Mouse (Mus musculus): ENCODE data around the gene Nktr. TPM values are rescaled to one million over a fixed set of nuclear protein-coding genes. Genes with fewer than 3 reads are reported as not detected.

Gene Nktr
- polyA plus RNA-seq, 1 experiment: 127 TPM

DNA sequence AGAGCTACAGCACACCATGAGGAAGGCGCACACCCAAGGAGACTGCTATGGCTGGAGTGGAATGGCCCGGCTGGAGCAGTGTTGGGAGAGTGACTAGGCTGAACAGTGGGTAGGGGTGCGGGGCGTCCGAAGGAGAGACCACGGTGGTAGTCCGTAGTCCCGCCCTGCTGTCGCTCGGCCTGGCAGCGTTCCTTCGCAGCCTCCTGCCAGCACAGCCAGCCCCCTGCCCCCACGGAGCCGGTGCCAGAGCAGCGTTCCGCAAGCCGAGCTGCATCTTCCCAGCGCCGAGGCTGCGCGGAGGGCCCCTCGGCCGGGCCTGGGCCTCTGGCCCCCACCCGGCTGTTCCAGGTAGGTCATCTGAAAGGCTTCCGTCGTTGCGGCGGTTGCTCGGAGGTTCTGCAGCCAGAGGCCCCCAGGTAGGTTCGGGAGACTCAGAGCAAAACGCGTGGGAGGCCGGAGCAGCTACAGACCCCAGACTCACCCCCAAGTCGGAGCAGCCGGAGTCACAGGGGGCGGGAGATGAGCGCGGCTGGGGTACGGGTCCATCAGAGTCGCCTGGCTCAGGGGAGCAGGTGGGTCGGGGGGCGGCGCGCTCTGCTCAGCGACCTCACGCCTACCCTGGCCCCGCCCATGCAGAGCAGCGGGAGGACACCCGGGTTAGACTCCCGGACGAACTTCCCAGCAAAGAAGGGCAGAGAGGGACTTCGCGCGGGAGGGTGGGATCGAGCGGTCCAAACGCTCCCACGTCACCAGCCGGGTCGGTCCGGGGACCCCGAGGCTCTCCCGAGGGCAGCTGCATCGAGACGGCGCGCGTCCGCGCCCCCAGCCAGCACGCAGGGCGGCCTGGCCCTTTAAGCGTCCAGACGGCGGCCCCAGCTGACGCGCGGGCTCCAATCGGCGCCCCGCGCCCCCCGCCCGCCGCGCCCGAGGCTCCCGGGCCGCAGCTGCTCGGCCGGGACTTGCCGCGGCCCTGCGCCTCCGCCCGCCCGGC is 40.4 kb downstream of the Nktr start, which contains the start of gene Zfp651:
TSS of gene Zfp651 (plus strand) at position 240 of the 991 bp plus-strand sequence.
- H3K27ac ChIP-seq (ENCODE audit: insufficient read depth, low read length): peak within 1 kb of the TSS; percentile 96
- H3K4me3 ChIP-seq (ENCODE audit: insufficient read depth, low read length): peak within 1 kb of the TSS; percentile 48
- TF ChIP-seq CTCF (IDR thresholded peaks at IDR 0.05; ENCODE audit: extremely low read depth, insufficient read depth, low read length) (no peak), POLR2A (IDR thresholded peaks at IDR 0.05; ENCODE audit: extremely low read depth, insufficient read depth, low read length) (peak; percentile 64)
- H3K4me1 ChIP-seq (ENCODE audit: control insufficient read depth, insufficient read depth, low read length): peaks cover 7% of the 10 kb centered on the region

DNA sequence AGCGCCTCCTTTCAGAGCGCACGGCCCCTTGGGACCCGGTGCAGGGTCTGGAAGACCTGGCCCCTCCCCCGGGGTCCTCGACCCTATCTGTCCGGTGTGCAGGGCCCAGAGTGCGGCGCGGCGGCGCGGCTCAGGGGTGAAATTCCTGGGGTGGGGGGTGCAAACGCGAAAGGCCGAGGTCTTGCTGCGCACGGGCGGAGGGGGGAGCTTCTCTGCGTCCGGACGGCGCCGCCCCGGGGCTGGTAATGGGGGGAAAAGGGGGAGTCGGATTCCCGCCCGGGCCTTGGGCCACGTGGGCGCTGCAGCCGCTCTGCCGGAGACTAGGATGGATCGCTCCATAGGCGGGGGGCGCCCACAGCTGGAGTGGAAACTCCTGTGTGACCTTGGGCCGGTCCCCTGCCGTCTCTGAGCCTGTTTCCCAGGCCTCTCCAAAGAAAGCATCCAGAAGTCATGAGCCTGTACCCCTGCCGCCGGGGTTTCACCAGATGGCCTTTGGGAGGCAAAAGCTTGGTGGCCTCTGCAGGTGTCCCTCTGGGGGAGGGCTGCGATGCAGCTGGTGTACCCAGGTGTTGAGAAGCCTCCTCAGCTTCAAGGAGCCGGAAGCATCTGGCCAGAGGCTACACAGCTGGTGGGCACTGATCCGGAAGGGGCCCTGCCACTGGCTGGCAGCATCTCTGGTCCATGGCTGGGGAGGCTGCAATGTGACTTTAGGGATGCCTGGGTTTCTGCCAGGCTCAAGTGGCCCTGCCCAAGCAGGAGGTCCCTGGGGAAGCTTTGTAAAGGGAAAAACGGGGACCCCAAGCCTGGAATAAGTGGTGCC is 41.5 kb downstream of the Nktr start:
- H3K4me1 ChIP-seq (ENCODE audit: control insufficient read depth, insufficient read depth, low read length): peaks cover 8% of the 10 kb centered on the region
- H3K27ac ChIP-seq (ENCODE audit: insufficient read depth, low read length): peak overlapping the region; percentile 64
- H3K4me3 ChIP-seq (ENCODE audit: insufficient read depth, low read length): peak overlapping the region; percentile 48
- TF ChIP-seq CTCF (IDR thresholded peaks at IDR 0.05; ENCODE audit: extremely low read depth, insufficient read depth, low read length) (no peak), POLR2A (IDR thresholded peaks at IDR 0.05; ENCODE audit: extremely low read depth, insufficient read depth, low read length) (no peak)

GRCm38 (mm10) chr9:121761091-121761665 is 42.2 kb downstream of the Nktr start:
- peaks cover 8% of the 10 kb centered on the region for H3K4me1 ChIP-seq (ENCODE audit: control insufficient read depth, insufficient read depth, low read length)
- H3K27ac ChIP-seq (ENCODE audit: insufficient read depth, low read length): peak overlapping the region; percentile 64; the same call in 1 of the 2 replicates
- TF ChIP-seq CTCF (IDR thresholded peaks at IDR 0.05; ENCODE audit: extremely low read depth, insufficient read depth, low read length) (no peak), POLR2A (IDR thresholded peaks at IDR 0.05; ENCODE audit: extremely low read depth, insufficient read depth, low read length) (0 out of 2 replicates have a peak, but pooled peaks have one; percentile 6)
- H3K4me3 ChIP-seq (ENCODE audit: insufficient read depth, low read length): peak overlapping the region; percentile 48

DNA sequence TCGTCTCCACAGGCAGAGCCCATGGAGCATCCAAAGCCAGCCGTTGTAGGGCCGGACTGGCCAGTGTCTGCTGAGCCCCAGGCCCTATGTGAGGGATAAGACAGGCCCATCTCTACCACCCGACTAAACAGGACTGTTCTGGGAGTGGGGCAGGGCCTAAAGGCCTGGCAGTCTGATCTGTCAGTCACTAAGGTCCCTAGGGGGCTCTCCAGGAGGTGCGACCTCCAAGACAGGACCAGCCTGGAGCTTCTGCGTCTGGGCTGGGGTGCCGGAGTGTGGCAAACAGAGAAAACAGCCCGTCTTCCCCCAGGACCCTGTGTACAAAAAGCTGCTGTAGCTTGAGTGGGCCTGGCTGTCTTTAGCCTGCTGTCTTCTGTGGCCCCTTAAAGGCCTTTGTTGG is 42.8 kb downstream of the Nktr start:
- H3K27ac ChIP-seq (ENCODE audit: insufficient read depth, low read length): no peak overlapping the region
- H3K4me1 ChIP-seq (ENCODE audit: control insufficient read depth, insufficient read depth, low read length): peaks cover 8% of the 10 kb centered on the region
- no peak for TF ChIP-seq POLR2A (IDR thresholded peaks at IDR 0.05; ENCODE audit: extremely low read depth, insufficient read depth, low read length)
- no peak for TF ChIP-seq CTCF (IDR thresholded peaks at IDR 0.05; ENCODE audit: extremely low read depth, insufficient read depth, low read length)
- H3K4me3 ChIP-seq (ENCODE audit: insufficient read depth, low read length): no peak overlapping the region

DNA sequence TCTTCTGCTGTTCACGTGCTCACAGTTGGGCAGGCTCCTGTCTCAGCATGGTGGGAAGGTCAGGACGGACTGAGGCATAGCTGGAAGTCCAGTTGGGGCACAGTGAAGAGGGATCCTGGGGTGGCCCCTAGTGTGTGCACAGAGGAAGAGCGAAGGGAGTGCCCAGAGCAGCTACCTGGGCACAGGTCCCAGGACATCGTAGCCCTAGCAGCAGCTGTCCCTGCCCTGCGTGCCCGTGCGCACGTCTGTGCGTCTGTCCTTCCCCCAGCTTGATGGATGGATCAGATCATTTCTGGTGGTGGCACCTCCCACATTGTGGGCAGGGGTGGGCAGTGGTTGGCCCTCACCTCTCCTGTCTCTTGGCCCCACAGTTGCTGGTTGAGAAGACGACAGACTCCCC is 43.3 kb downstream of the Nktr start:
- Histone ChIP-seq H3K4me1 (ENCODE audit: control insufficient read depth, insufficient read depth, low read length) (peaks cover 8% of the 10 kb centered on the region), H3K4me3 (ENCODE audit: insufficient read depth, low read length) (no peak overlapping the region), H3K27ac (ENCODE audit: insufficient read depth, low read length) (no peak overlapping the region)
- TF ChIP-seq POLR2A (IDR thresholded peaks at IDR 0.05; ENCODE audit: extremely low read depth, insufficient read depth, low read length) (no peak), CTCF (IDR thresholded peaks at IDR 0.05; ENCODE audit: extremely low read depth, insufficient read depth, low read length) (no peak)

GRCm38 (mm10) chr9:121762761-121763160 is 43.8 kb downstream of the Nktr start:
- H3K4me3 ChIP-seq (ENCODE audit: insufficient read depth, low read length): no peak overlapping the region
- H3K4me1 ChIP-seq (ENCODE audit: control insufficient read depth, insufficient read depth, low read length): peaks cover 8% of the 10 kb centered on the region
- H3K27ac ChIP-seq (ENCODE audit: insufficient read depth, low read length): no peak overlapping the region
- TF ChIP-seq CTCF (IDR thresholded peaks at IDR 0.05; ENCODE audit: extremely low read depth, insufficient read depth, low read length) (no peak), POLR2A (IDR thresholded peaks at IDR 0.05; ENCODE audit: extremely low read depth, insufficient read depth, low read length) (no peak)

- H3K4me1 ChIP-seq (ENCODE audit: control insufficient read depth, insufficient read depth, low read length): peaks cover 5% of the 10 kb centered on the region
- TF ChIP-seq POLR2A (IDR thresholded peaks at IDR 0.05; ENCODE audit: extremely low read depth, insufficient read depth, low read length): no peak
- no peak overlapping the region for H3K4me3 ChIP-seq (ENCODE audit: insufficient read depth, low read length)
- no peak overlapping the region for H3K27ac ChIP-seq (ENCODE audit: insufficient read depth, low read length)
Observed at GRCm38 (mm10) chr9:121763716-121764115, 44.7 kb downstream of the Nktr start.

DNA sequence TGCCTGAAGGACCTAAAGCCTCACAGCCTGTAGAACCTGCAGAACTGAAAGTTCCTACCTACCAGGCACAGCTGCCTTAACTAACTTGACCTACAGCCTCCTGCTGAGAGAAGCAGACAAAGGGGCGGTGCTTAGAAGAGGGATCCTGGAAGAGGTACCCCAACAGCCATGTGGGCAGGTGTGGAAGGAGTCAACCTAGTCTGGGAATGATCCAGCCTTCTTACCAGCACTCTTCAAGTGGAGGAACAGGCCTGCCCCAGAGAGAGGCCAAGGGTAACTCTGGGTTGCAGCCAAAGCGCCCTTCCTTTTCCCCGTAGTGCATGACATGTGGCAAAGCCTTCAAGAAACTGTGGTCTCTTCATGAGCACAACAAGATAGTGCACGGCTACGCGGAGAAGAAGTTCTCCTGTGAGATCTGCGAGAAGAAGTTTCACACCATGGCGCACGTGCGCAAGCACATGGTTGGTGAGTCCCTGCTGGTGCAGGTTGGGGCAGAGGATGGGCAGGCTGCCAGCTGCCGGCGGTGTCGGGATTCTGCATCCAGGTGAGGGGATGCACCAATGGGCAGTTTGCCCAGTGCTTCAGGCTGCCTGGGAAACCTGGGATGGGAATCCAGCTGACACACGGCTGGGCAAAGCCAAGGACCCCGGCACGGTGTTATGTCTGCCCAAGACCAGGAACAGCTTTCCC is 46.3 kb downstream of the Nktr start:
- Histone ChIP-seq H3K27ac (ENCODE audit: insufficient read depth, low read length) (no peak overlapping the region), H3K4me3 (ENCODE audit: insufficient read depth, low read length) (no peak overlapping the region), H3K4me1 (ENCODE audit: control insufficient read depth, insufficient read depth, low read length) (peaks cover 5% of the 10 kb centered on the region)
- TF ChIP-seq POLR2A (IDR thresholded peaks at IDR 0.05; ENCODE audit: extremely low read depth, insufficient read depth, low read length): no peak
- no peak for TF ChIP-seq CTCF (IDR thresholded peaks at IDR 0.05; ENCODE audit: extremely low read depth, insufficient read depth, low read length)

GRCm38 (mm10) chr9:121772412-121772811 is 53.4 kb downstream of the Nktr start:
- no peak overlapping the region for H3K4me3 ChIP-seq (ENCODE audit: insufficient read depth, low read length)
- peaks cover 9% of the 10 kb centered on the region for H3K4me1 ChIP-seq (ENCODE audit: control insufficient read depth, insufficient read depth, low read length)
- no peak overlapping the region for H3K27ac ChIP-seq (ENCODE audit: insufficient read depth, low read length)
- no peak for TF ChIP-seq POLR2A (IDR thresholded peaks at IDR 0.05; ENCODE audit: extremely low read depth, insufficient read depth, low read length)
- TF ChIP-seq CTCF (IDR thresholded peaks at IDR 0.05; ENCODE audit: extremely low read depth, insufficient read depth, low read length): no peak

All from cortical plate, adult 2 months (tissue).